Mouse (Mus musculus): ENCODE results near the gene Nup210. TPM values are rescaled to one million over a fixed set of nuclear protein-coding genes. Genes with fewer than 3 reads are reported as not detected.

Gene Nup210
- 100 to 1,000 TPM; 153 to 228 TPM for polyA plus RNA-seq (2017; shearing (Covaris generic))

GRCm38 (mm10) chr6:91116244-91117145 lies at the start of gene Nup210:
Gene Nup210 (minus strand): TSS chr6:91116829.

GRCm38 (mm10) chr6:91156554-91157236 lies 40.1 kb upstream of the Nup210 start, which contains the start of gene Hdac11:
Gene Hdac11 (plus strand): TSS chr6:91156665.

GRCm38 (mm10) chr6:90988648-90989317 lies 127.8 kb downstream of the Nup210 start, which contains the start of gene Iqsec1:
Gene Iqsec1 (minus strand): TSS chr6:90988685.

Other genes with a start within 250 kb of the Nup210 start
- 1 to 10 TPM; 7.2 to 8.1 TPM for gene Iqsec1, start 128.1 kb downstream of the Nup210 start, polyA plus RNA-seq (2017; shearing (Covaris generic))
- under 1 TPM; 0.34 to 0.58 TPM for gene Hdac11, start 39.8 kb upstream of the Nup210 start, polyA plus RNA-seq (2017; shearing (Covaris generic))
- gene Fbln2, start 95.6 kb upstream of the Nup210 start, polyA plus RNA-seq (2017; shearing (Covaris generic)), result under 1 TPM; 0.49 TPM